Mouse (Mus musculus): Measurements from ENCODE around the gene Snrpa. TPM values are rescaled to one million over a fixed set of nuclear protein-coding genes. Genes with fewer than 3 reads are reported as not detected.

The Snrpa gene
- polyA plus RNA-seq (2017; shearing (Covaris generic)) = 67.6 TPM

DNA sequence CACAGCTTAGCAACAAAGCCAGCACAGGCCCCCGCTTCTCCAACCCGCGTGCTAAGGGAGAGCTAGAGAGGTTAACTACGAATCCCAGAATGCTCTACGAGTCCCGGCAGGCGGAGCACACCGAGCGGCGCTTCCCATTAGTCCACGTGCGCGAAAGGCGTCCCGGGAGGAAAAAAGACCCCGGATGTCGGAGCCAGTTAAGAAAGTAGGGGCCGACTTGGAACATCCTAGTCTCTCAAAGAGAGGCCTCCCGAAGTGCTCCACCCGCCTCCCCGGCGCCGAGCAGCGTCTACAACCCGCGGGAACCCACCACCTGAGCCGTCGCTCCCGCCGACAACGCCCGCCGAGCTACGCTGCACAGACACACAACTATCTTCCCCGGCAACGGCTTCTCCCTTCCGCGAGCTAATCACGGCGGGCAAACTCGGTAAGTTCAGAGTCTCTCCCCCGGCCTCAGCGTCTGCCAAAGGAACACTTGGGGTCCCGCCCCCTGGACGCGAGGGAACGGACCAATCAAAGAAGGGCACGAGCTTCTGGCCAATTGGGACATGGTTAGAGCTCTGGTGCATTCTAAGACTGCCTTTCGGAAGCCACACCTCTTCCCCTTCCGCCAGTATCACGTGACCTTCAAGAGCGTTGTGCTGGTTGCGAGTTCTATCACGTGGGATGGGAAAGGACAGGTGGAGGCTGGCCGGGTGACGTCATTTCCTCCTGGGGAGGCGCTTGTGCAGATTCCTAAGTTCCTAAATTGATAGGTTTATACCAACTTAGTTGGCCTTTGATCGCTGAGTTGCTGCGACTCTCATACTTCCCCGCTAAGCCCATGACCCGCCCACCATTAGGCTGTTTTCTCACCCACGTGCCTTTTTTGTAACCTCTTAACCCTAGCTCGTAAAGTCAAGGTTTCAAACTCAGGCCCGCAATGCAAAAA, at the start of gene Snrpa, which contains the start of gene BC024978:
Gene Snrpa (minus strand): TSS at position 591 of the 931 bp plus-strand sequence.
Gene BC024978 (plus strand): TSS at position 101 of the 931 bp plus-strand sequence.

DNA sequence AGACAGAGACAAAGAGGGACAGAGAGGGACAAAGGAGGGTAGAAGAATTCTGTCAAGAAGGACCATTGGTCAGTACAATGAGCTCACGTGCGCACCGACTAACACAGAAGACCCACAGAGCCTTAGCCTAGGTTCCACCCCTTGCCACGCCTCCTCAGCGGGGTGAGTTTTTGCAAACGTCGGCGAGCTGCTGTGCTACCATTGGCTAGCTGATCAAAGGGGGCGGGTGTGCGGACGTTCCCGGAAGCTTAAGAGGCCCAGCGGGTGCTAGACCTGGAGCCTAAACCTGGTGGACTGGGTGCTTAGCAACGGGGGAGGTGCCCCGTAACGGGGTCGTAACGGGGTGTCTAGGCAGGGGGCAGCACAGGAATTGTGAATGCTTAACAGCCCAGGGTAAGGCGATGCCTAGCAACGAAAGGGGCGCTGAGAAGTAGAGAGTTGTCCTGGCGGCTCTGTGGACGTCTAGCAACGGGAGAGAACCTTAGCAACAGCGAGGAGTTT, 36.8 kb upstream of the Snrpa start, which contains the start of gene Coq8b:
Gene Coq8b (plus strand): TSS at position 243 of the 501 bp plus-strand sequence.

GRCm38 (mm10) chr7:27228281-27228821, 32.3 kb upstream of the Snrpa start, which contains the start of gene Itpkc:
TSS of gene Itpkc (minus strand) at chr7:27228661.

GRCm38 (mm10) chr7:27180837-27181695, 15.0 kb downstream of the Snrpa start, which contains the start of the genes Gm21983 and Mia:
TSS of gene Gm21983 (minus strand) at chr7:27181086.
TSS of gene Mia (minus strand) at chr7:27181157.

DNA sequence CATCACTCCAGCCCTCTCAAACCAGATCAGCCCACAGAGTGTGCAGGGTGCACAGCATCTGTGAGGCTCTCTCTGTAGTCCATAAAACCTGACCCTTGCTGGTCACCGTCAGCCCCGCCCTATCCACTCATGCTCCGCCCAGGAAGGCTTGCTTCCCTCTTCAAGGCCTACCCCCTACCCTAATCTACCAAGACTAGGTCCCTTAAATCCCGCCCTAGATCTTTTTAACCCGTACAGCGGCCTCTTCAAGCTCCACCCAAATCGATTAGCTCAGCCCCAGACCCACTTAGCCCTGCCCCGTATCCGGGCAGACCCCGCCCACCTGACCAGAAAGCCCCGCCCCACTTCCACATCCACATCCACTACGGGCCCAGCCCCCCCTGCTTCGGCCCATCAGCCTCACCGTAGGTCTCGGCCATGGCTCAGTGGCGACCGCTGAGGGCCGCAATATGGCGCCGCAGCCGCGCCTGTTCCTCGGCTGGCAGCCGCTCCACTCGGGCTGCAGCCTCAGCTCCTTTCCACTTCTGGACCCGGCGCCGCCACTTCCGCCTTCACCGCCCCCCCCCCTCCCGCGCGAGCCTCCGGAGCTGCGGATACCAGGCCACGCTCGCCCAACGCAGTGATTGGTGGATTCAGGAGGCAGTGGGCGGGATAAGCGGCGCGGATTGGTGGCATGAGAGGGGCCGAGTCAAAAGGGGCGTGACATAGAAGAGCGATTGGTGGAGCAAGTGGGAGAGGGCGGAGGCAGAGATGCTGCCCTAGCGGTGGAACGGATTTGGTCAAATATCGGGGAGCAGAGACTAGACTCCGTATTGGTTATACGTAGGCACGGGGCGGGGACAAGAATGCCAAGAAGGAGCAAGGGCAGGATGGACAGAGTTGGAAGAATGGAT, 17.5 kb downstream of the Snrpa start, which contains the start of gene Rab4b:
Gene Rab4b (minus strand): TSS at position 573 of the 893 bp plus-strand sequence.

GRCm38 (mm10) chr7:27166614-27167474, 29.2 kb downstream of the Snrpa start, which contains the start of gene Egln2:
TSS of gene Egln2 (minus strand) at chr7:27166802.

GRCm38 (mm10) chr7:27153205-27153764, 42.8 kb downstream of the Snrpa start, which contains the start of gene Cyp2t4:
TSS of gene Cyp2t4 (plus strand) at chr7:27153714.

Other genes with a start within 250 kb of the Snrpa start
- not detected for gene Cyp2a12, start 167.2 kb downstream of the Snrpa start, polyA plus RNA-seq (2017; shearing (Covaris generic))
- not detected for gene Cyp2f2, start 76.4 kb downstream of the Snrpa start, polyA plus RNA-seq (2017; shearing (Covaris generic))
- not detected for gene Cyp2t4, start 42.6 kb downstream of the Snrpa start, polyA plus RNA-seq (2017; shearing (Covaris generic))
- gene Egln2, start 29.5 kb downstream of the Snrpa start, polyA plus RNA-seq (2017; shearing (Covaris generic)) = 73.8 TPM
- 141 TPM for gene Rab4b, start 17.4 kb downstream of the Snrpa start, polyA plus RNA-seq (2017; shearing (Covaris generic))
- gene Gm21983, start 15.2 kb downstream of the Snrpa start, polyA plus RNA-seq (2017; shearing (Covaris generic)) = 0.65 TPM
- not detected for gene Mia, start 15.1 kb downstream of the Snrpa start, polyA plus RNA-seq (2017; shearing (Covaris generic))
- gene BC024978, start 490 bp downstream of the Snrpa start, polyA plus RNA-seq (2017; shearing (Covaris generic)) = 2.0 TPM
- gene Itpkc, start 32.4 kb upstream of the Snrpa start, polyA plus RNA-seq (2017; shearing (Covaris generic)) = 20.4 TPM
- gene Coq8b, start 36.8 kb upstream of the Snrpa start, polyA plus RNA-seq (2017; shearing (Covaris generic)) = 14.5 TPM
- gene Numbl, start 62.2 kb upstream of the Snrpa start, polyA plus RNA-seq (2017; shearing (Covaris generic)) = 2.2 TPM
- 1.6 TPM for gene Ltbp4, start 141.4 kb upstream of the Snrpa start, polyA plus RNA-seq (2017; shearing (Covaris generic))
- 56.3 TPM for gene Shkbp1, start 159.7 kb upstream of the Snrpa start, polyA plus RNA-seq (2017; shearing (Covaris generic))
- 1.1 TPM for gene Gm20479, start 161.1 kb upstream of the Snrpa start, polyA plus RNA-seq (2017; shearing (Covaris generic))